Comparison of ENCODE assay signal across 8 mouse cellular contexts in genomic region chr16:93884722-93885113, GRCm38 (mm10). TPM values are rescaled to one million over a fixed set of nuclear protein-coding genes. Genes with fewer than 3 reads are reported as not detected.
A peak's percentile ranks its signal among the peaks of the same experiment; 100 is the strongest.
DNase-seq lines count a peak whose midpoint lies in the region; ATAC-seq and TF ChIP-seq lines count a peak whose summit lies in the region.

No protein-coding gene starts in this region.

- no peak overlapping the region for H3K27ac ChIP-seq in lung, embryonic 14.5 days (ENCODE audit: low read depth)
- H3K27ac ChIP-seq in embryonic facial prominence, embryonic 14.5 days (replicated peaks; ENCODE audit: low read depth, low read length): 0 out of 2 replicates have a peak overlapping the region, but pooled peaks have one; percentile 45
- no peak overlapping the region for H3K27ac ChIP-seq in intestine, embryonic 16.5 days (ENCODE audit: low read length)
- no peak overlapping the region for H3K27ac ChIP-seq in neural tube, embryonic 12.5 days

- H3K4me1 ChIP-seq in lung, embryonic 14.5 days (ENCODE audit: insufficient read depth): peaks cover 5% of the 10 kb centered on the region; the same call in 1 of the 2 replicates
- H3K4me1 ChIP-seq in embryonic facial prominence, embryonic 14.5 days (ENCODE audit: control insufficient read depth, insufficient read depth, low read length): peaks cover 10% of the 10 kb centered on the region; the same call in 1 of the 2 replicates
- peaks cover 9% of the 10 kb centered on the region; the same call in 1 of the 2 replicates for H3K4me1 ChIP-seq in intestine, embryonic 16.5 days (ENCODE audit: control insufficient read depth, insufficient read depth, low read length)
- peaks cover 12% of the 10 kb centered on the region for H3K4me1 ChIP-seq in neural tube, embryonic 12.5 days

- no peak for DNase-seq in lung, embryonic 14.5 days
- no peak for DNase-seq in lung, postnatal 25 days (ENCODE audit: low spot score)
- DNase-seq in embryonic facial prominence, embryonic 14.5 days (ENCODE audit: low spot score): no peak
- DNase-seq in yolk sac, embryonic 10.5 days (ENCODE audit: low spot score): no peak
- no peak for DNase-seq in spleen, adult 18-20 months
- no peak for DNase-seq in kidney, postnatal 4 days

- H3K27me3 ChIP-seq in lung, embryonic 14.5 days (ENCODE audit: insufficient read depth, low read length): no peaks in the 10 kb centered on the region
- H3K27me3 ChIP-seq in embryonic facial prominence, embryonic 14.5 days (replicated peaks; ENCODE audit: control insufficient read depth, insufficient read depth, low read length): no peaks in the 10 kb centered on the region
- H3K27me3 ChIP-seq in intestine, embryonic 16.5 days (replicated peaks; ENCODE audit: control insufficient read depth, insufficient read depth, low read length): no peaks in the 10 kb centered on the region
- H3K27me3 ChIP-seq in neural tube, embryonic 12.5 days (replicated peaks): no peaks in the 10 kb centered on the region

- peak overlapping the region; percentile 69 for H3K9ac ChIP-seq in lung, embryonic 14.5 days
- peak overlapping the region; percentile 76 for H3K9ac ChIP-seq in embryonic facial prominence, embryonic 14.5 days (ENCODE audit: low read depth, low read length)
- peak overlapping the region; percentile 79 for H3K9ac ChIP-seq in intestine, embryonic 16.5 days (ENCODE audit: low read depth, low read length)
- H3K9ac ChIP-seq in neural tube, embryonic 12.5 days: peak overlapping the region; percentile 67; the same call in 1 of the 2 replicates

- peak overlapping the region; percentile 82 for H3K4me2 ChIP-seq in lung, embryonic 14.5 days
- peak overlapping the region; percentile 85 for H3K4me2 ChIP-seq in embryonic facial prominence, embryonic 14.5 days (ENCODE audit: low read depth, low read length)
- peak overlapping the region; percentile 74 for H3K4me2 ChIP-seq in intestine, embryonic 16.5 days (ENCODE audit: low read depth, low read length)
- H3K4me2 ChIP-seq in neural tube, embryonic 12.5 days (replicated peaks): peak overlapping the region; percentile 96

- no peaks in the 10 kb centered on the region for H3K9me3 ChIP-seq in lung, embryonic 14.5 days (ENCODE audit: low read depth, low read length)
- no peaks in the 10 kb centered on the region for H3K9me3 ChIP-seq in embryonic facial prominence, embryonic 14.5 days (ENCODE audit: control insufficient read depth, low read length)
- no peaks in the 10 kb centered on the region for H3K9me3 ChIP-seq in intestine, embryonic 16.5 days (ENCODE audit: control insufficient read depth, low read length)
- H3K9me3 ChIP-seq in neural tube, embryonic 12.5 days: no peaks in the 10 kb centered on the region

- 41% methylated on average over 5 of the region's 5 CpGs for WGBS in lung, embryonic 14.5 days
- WGBS in embryonic facial prominence, embryonic 14.5 days: 47% methylated on average over 5 of the region's 5 CpGs
- 47% methylated on average over 5 of the region's 5 CpGs for WGBS in intestine, embryonic 16.5 days
- WGBS in neural tube, embryonic 12.5 days: 51% methylated on average over 5 of the region's 5 CpGs

- TF ChIP-seq CTCF in lung, embryonic 14.5 days (IDR thresholded peaks at IDR 0.05; ENCODE audit: low read depth): no peak

- no peak for ATAC-seq in lung, embryonic 14.5 days (ENCODE audit: insufficient read depth)
- no peak for ATAC-seq in embryonic facial prominence, embryonic 14.5 days (ENCODE audit: low read depth)
- ATAC-seq in intestine, embryonic 16.5 days: no peak
- no peak for ATAC-seq in neural tube, embryonic 12.5 days (ENCODE audit: low FRiP score, low read depth)

- peak overlapping the region; percentile 84 for H3K4me3 ChIP-seq in lung, embryonic 14.5 days (ENCODE audit: low read depth, low read length)
- H3K4me3 ChIP-seq in embryonic facial prominence, embryonic 14.5 days (ENCODE audit: low read depth, low read length): peak overlapping the region; percentile 90
- peak overlapping the region; percentile 78 for H3K4me3 ChIP-seq in intestine, embryonic 16.5 days (ENCODE audit: low read length)
- peak overlapping the region; percentile 73 for H3K4me3 ChIP-seq in neural tube, embryonic 12.5 days

- peaks cover 32% of the 10 kb centered on the region for H3K36me3 ChIP-seq in lung, embryonic 14.5 days (ENCODE audit: insufficient read depth)
- H3K36me3 ChIP-seq in embryonic facial prominence, embryonic 14.5 days (ENCODE audit: control insufficient read depth, insufficient read depth, low read length): peaks cover 32% of the 10 kb centered on the region
- no peaks in the 10 kb centered on the region for H3K36me3 ChIP-seq in intestine, embryonic 16.5 days (ENCODE audit: control insufficient read depth, insufficient read depth, low read length)
- H3K36me3 ChIP-seq in neural tube, embryonic 12.5 days: peaks cover 16% of the 10 kb centered on the region

RNA-seq across cellular contexts. Expression of gene Chaf1b, which starts 1.0 kb away (rescaled TPM):
- polyA plus RNA-seq in lung, embryonic 14.5 days (2014; fragmentation: Nextera tagmentation; extraction: Ambion mirVana): 98.5 and 99.6 TPM in 2 replicates
- polyA plus RNA-seq in embryonic facial prominence, embryonic 14.5 days (2014; fragmentation: Nextera tagmentation; extraction: Ambion mirVana): 51.8 and 64.1 TPM in 2 replicates
- polyA plus RNA-seq in intestine, embryonic 16.5 days (2015; fragmentation: Nextera tagmentation; extraction: Ambion mirVana): 45.1 and 53.5 TPM in 2 replicates
- 49.5 and 49.7 TPM in 2 replicates for polyA plus RNA-seq in neural tube, embryonic 12.5 days (2016; fragmentation: Nextera tagmentation; extraction: Ambion mirVana)

RNA-seq across cellular contexts. Expression of gene Morc3, which starts 52.8 kb away (rescaled TPM):
- 35.1 and 36.0 TPM in 2 replicates for polyA plus RNA-seq in lung, embryonic 14.5 days (2014; fragmentation: Nextera tagmentation; extraction: Ambion mirVana)
- 31.1 and 32.1 TPM in 2 replicates for polyA plus RNA-seq in embryonic facial prominence, embryonic 14.5 days (2014; fragmentation: Nextera tagmentation; extraction: Ambion mirVana)
- polyA plus RNA-seq in intestine, embryonic 16.5 days (2015; fragmentation: Nextera tagmentation; extraction: Ambion mirVana): 26.9 and 33.3 TPM in 2 replicates
- 33.2 and 33.5 TPM in 2 replicates for polyA plus RNA-seq in neural tube, embryonic 12.5 days (2016; fragmentation: Nextera tagmentation; extraction: Ambion mirVana)
